Mouse (Mus musculus): ENCODE measurements around the gene Zdhhc6.

- TF ChIP-seq POLR2A (IDR thresholded peaks at IDR 0.05; ENCODE audit: low read depth, low read length) (no peak), CTCF (IDR thresholded peaks at IDR 0.05; ENCODE audit: extremely low read depth, insufficient read length, insufficient replicate concordance, low read depth, low read length) (no peak)
These were observed 25.1 kb downstream of the Zdhhc6 start for GRCm38 (mm10) chr19:55290621-55291270.
